Mouse (Mus musculus): Measurements from ENCODE around the gene Actr2. TPM values are rescaled to one million over a fixed set of nuclear protein-coding genes. Genes with fewer than 3 reads are reported as not detected.

Gene Actr2
- polyA plus RNA-seq, 1 experiment from 2014 or later = 166 TPM

DNA sequence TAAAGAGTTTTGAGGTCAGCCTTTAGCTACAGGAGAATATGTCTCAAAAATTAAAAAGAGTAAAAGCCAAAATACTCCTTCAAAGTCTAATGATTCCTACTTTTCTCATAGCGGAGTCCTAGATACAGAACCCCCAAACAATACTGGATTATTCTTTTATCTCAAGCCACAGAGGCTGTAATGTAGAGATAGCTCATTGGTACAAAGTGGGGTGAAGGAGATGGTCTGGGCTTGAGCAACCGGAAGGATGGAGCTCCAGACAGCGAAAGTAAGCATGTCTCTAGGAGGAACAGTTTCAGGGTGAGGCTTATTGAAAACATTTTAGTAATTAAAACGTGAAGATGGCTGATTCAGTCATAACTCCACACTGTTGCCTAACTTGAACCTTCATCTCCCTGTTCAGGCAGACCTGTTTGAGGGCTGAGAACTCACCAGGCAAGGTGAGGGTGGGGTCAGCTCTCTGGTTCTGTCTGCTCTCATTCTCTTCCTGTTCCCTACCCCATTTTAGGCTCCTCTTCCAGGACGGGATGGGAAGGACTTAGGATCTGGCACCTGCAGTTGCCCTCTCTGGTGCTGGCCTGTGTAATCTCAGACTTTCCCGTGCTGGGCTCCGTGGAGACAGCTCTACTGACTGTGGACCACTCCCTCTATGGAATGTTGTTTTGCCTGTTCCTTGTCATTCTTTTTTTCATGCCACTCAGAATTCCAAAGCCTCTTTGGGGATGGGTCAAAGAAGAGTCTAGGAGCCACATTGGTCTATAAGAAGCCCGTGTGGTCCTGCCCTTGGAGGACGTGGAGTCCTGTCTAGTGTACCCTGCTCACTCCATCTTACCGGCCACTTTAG is 14.2 kb upstream of the Actr2 start:
- no peak for ATAC-seq
- no peak overlapping the region for H3K4me3 ChIP-seq (ENCODE audit: low read length)
- H3K27ac ChIP-seq (ENCODE audit: low read depth, low read length) = no peak overlapping the region
- H3K27me3 ChIP-seq (replicated peaks; ENCODE audit: control insufficient read depth, insufficient read depth, low read length) = no peaks in the 10 kb centered on the region
- H3K9ac ChIP-seq (ENCODE audit: low read depth, low read length) = no peak overlapping the region
- WGBS = 76% methylated on average over 10 of the region's 10 CpGs
- H3K4me1 ChIP-seq (ENCODE audit: control insufficient read depth, insufficient read depth, low read depth, low read length) = no peaks in the 10 kb centered on the region
- no peak overlapping the region for H3K4me2 ChIP-seq (ENCODE audit: low read length)
- H3K36me3 ChIP-seq (ENCODE audit: control insufficient read depth, insufficient read depth, low read length) = no peaks in the 10 kb centered on the region
- H3K9me3 ChIP-seq (ENCODE audit: control insufficient read depth, low read length) = no peaks in the 10 kb centered on the region

DNA sequence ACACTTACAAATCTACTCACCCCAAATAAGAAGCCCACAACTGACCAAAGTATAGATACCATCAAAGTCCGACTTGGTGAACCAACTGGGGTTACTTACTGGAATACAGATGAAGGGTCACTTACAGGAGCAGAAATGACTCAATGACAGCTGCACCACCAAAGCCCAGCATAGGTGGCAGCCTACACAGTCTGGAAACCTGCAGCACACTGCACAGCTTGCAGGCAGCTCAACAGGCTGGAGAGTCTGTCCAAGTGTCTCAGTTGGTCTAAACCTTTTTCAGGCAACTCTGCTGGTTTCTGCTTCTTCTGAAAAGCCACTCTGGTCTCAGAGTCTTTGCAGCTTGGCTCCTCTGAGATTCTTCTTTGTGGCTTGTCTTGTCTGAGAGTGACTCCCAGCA is 12.7 kb upstream of the Actr2 start:
- H3K9ac ChIP-seq (ENCODE audit: low read depth, low read length) = no peak overlapping the region
- no peak overlapping the region for H3K4me2 ChIP-seq (ENCODE audit: low read length)
- H3K4me3 ChIP-seq (ENCODE audit: low read length) = no peak overlapping the region
- H3K9me3 ChIP-seq (ENCODE audit: control insufficient read depth, low read length) = no peaks in the 10 kb centered on the region
- 91% methylated on average over 1 of the region's 1 CpGs for WGBS
- ATAC-seq = no peak
- no peaks in the 10 kb centered on the region for H3K36me3 ChIP-seq (ENCODE audit: control insufficient read depth, insufficient read depth, low read length)
- no peaks in the 10 kb centered on the region for H3K4me1 ChIP-seq (ENCODE audit: control insufficient read depth, insufficient read depth, low read depth, low read length)
- H3K27me3 ChIP-seq (replicated peaks; ENCODE audit: control insufficient read depth, insufficient read depth, low read length) = no peaks in the 10 kb centered on the region
- H3K27ac ChIP-seq (ENCODE audit: low read depth, low read length) = no peak overlapping the region

DNA sequence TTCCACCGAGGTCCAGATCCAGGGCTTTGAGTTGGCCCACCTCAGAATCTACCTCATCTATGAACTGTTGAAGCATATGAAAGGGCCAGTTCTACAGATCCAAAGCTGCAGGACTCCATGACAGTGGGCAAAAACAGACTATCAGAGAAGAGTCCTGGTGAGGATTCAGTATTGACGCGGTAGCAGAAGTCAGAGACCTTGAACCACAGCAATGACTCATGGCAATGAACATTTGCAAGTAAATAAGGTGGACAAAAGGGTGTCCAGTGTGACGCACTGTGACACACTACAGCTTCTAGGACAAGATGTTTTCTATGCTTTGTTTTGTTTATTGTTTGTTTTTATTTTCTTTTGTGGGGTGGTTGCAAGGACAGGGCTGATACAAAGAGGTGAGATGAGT is 4.0 kb upstream of the Actr2 start:
- Histone ChIP-seq H3K4me1 (ENCODE audit: control insufficient read depth, insufficient read depth, low read depth, low read length) (peaks cover 6% of the 10 kb centered on the region), H3K9me3 (ENCODE audit: control insufficient read depth, low read length) (no peaks in the 10 kb centered on the region), H3K36me3 (ENCODE audit: control insufficient read depth, insufficient read depth, low read length) (no peaks in the 10 kb centered on the region), H3K27ac (ENCODE audit: low read depth, low read length) (no peak overlapping the region), H3K27me3 (replicated peaks; ENCODE audit: control insufficient read depth, insufficient read depth, low read length) (no peaks in the 10 kb centered on the region), H3K4me3 (ENCODE audit: low read length) (no peak overlapping the region), H3K9ac (ENCODE audit: low read depth, low read length) (no peak overlapping the region), H3K4me2 (ENCODE audit: low read length) (no peak overlapping the region)
- no peak for ATAC-seq
- WGBS = 93% methylated on average over 4 of the region's 4 CpGs

DNA sequence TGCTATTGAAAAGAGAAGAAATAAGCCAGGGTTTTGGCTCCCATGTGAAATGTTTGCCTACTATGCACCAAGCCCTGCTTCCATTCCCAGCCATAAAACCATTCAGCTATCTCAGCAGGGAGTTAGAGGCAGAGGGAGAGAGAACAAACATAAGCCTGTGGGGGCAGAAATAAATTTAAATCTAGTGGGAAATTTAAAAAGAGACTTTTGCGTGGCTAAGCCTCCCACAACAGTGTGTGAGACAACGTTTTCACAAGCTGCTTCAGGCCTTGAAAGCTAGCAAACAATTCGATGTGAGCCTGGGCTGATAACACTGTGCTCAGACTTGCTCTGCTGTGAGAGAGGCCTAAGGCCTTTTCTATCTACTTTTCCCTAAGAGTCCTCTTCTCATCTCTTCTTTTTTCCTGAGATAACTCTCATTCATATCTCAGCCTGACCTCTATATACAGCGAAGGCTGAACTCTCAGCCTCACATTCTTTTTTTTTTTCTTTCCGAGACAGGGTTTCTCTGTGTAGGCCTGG is 3.4 kb upstream of the Actr2 start:
- Histone ChIP-seq H3K27me3 (replicated peaks; ENCODE audit: control insufficient read depth, insufficient read depth, low read length) (no peaks in the 10 kb centered on the region), H3K4me3 (ENCODE audit: low read length) (no peak overlapping the region), H3K4me2 (ENCODE audit: low read length) (no peak overlapping the region), H3K27ac (ENCODE audit: low read depth, low read length) (no peak overlapping the region), H3K9me3 (ENCODE audit: control insufficient read depth, low read length) (no peaks in the 10 kb centered on the region), H3K36me3 (ENCODE audit: control insufficient read depth, insufficient read depth, low read length) (no peaks in the 10 kb centered on the region), H3K4me1 (ENCODE audit: control insufficient read depth, insufficient read depth, low read depth, low read length) (peaks cover 10% of the 10 kb centered on the region), H3K9ac (ENCODE audit: low read depth, low read length) (no peak overlapping the region)
- no peak for ATAC-seq
- 73% methylated on average over 5 of the region's 5 CpGs for WGBS

DNA sequence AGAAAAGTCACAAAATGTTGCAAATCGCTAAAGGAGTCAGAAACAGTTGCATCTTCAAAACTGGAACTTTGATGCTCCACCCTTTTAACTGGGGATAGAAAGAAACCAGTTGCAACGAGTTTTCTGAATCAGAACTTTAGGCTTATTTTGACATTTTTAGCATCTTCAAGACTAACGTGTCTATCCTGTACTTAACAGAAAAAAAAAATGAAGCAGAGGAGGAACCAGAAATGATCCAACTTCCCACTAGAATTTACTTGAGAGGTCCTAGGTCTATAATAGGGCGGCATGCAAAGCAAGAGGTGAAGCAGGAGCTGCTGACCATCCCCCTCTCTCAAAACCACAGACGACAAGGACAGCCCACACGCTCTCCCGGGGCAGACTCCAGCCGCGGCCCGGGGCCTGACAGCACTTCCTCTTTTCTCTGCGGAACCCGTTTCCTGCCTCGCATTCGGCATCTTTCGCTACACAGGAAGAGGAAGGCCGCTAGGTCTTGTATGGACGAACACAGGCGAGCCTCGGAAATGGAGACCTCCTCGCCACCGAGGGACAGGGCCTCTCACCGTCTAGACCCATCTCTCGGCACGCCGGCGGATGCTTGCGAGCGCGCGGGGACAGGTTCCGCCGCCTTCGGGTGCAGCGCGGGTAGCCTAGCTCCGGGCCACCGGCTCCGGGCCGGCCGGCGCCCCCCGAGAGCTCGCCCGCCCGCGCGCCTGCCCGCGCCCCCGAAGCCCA is 540 bp downstream of the Actr2 start:
- H3K4me2 ChIP-seq (ENCODE audit: low read length) = peak overlapping the region; percentile 68
- peak overlapping the region; percentile 92 for H3K9ac ChIP-seq (ENCODE audit: low read depth, low read length)
- peak overlapping the region; percentile 90 for H3K4me3 ChIP-seq (ENCODE audit: low read length)
- ATAC-seq = peak; percentile 84; the same call in 1 of the 2 replicates
- H3K4me1 ChIP-seq (ENCODE audit: control insufficient read depth, insufficient read depth, low read depth, low read length) = peaks cover 16% of the 10 kb centered on the region
- H3K27ac ChIP-seq (ENCODE audit: low read depth, low read length) = peak overlapping the region; percentile 95
- no peaks in the 10 kb centered on the region for H3K36me3 ChIP-seq (ENCODE audit: control insufficient read depth, insufficient read depth, low read length)
- H3K9me3 ChIP-seq (ENCODE audit: control insufficient read depth, low read length) = no peaks in the 10 kb centered on the region
- H3K27me3 ChIP-seq (replicated peaks; ENCODE audit: control insufficient read depth, insufficient read depth, low read length) = no peaks in the 10 kb centered on the region
- WGBS = under 1% methylated on average over 42 of the region's 50 CpGs

DNA sequence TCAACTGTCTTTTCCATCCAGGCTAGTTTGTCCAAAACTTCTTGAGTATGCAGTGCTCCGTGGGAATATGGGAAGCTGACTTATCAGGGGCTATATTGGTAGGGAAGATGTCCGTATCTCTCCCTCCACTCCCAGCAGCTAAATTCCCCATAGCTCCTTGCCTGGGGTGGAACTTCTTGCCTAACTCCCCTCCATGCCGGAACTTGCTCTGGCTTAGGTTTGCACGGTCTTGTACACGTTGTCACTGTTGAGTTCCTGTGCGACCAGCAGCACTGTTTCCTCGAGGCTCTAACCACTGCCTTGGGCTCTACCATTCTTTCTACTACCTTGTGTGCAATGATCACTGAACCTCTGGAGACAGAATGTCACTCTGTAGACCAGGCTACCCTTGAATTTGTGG is 4.6 kb downstream of the Actr2 start:
- H3K4me2 ChIP-seq (ENCODE audit: low read length) = no peak overlapping the region

DNA sequence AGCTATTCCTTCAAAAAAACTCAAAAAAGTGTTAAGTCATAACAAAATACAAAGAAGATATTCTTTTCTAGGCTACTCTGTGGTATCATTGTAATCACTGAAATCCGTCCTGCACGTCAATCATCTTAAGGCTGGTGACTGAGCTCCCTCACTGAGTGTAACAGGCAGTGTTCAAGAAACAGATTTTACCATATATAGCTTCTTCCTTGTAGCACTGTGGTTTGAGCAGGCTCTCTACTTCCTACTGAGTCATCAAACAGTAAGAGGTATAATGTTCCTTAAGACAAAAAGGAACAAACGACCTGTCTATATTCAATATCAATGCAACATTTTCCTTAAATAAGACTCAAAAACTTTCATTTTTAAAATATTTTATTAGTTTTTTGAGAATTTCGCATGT is 5.0 kb downstream of the Actr2 start:
- Histone ChIP-seq H3K9me3 (ENCODE audit: control insufficient read depth, low read length) (no peaks in the 10 kb centered on the region), H3K27ac (ENCODE audit: low read depth, low read length) (no peak overlapping the region), H3K9ac (ENCODE audit: low read depth, low read length) (no peak overlapping the region), H3K27me3 (replicated peaks; ENCODE audit: control insufficient read depth, insufficient read depth, low read length) (no peaks in the 10 kb centered on the region), H3K4me1 (ENCODE audit: control insufficient read depth, insufficient read depth, low read depth, low read length) (peaks cover 13% of the 10 kb centered on the region), H3K4me3 (ENCODE audit: low read length) (no peak overlapping the region), H3K36me3 (ENCODE audit: control insufficient read depth, insufficient read depth, low read length) (no peaks in the 10 kb centered on the region), H3K4me2 (ENCODE audit: low read length) (no peak overlapping the region)
- WGBS = 95% methylated on average over 4 of the region's 4 CpGs
- ATAC-seq = no peak

More for the DNA sequence above, 4.6 kb downstream of the Actr2 start:
- ATAC-seq = no peak
- 94% methylated on average over 7 of the region's 7 CpGs for WGBS
- Histone ChIP-seq H3K9me3 (ENCODE audit: control insufficient read depth, low read length) (no peaks in the 10 kb centered on the region), H3K27ac (ENCODE audit: low read depth, low read length) (no peak overlapping the region), H3K36me3 (ENCODE audit: control insufficient read depth, insufficient read depth, low read length) (no peaks in the 10 kb centered on the region), H3K9ac (ENCODE audit: low read depth, low read length) (no peak overlapping the region), H3K4me1 (ENCODE audit: control insufficient read depth, insufficient read depth, low read depth, low read length) (peaks cover 13% of the 10 kb centered on the region), H3K4me3 (ENCODE audit: low read length) (no peak overlapping the region), H3K27me3 (replicated peaks; ENCODE audit: control insufficient read depth, insufficient read depth, low read length) (no peaks in the 10 kb centered on the region)

DNA sequence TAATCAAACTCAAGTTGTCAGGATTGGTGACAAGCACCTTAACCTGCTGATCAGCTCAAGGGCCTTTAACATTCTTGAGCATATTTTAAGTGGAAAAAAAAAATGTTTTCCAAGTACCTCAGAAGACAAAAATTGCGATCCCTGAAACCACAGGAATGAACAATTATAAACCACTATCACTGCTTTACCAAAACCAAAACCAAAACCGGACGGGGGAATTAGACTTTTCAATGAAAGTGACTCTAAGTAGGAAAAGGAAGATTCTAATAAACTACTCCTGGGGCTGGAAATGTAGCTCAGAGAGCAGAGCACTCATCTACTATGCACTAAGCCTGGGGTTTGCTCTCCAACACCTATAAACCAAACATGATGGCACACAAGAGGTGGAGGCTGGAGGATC is 5.8 kb downstream of the Actr2 start:
- WGBS = 95% methylated on average over 3 of the region's 3 CpGs

DNA sequence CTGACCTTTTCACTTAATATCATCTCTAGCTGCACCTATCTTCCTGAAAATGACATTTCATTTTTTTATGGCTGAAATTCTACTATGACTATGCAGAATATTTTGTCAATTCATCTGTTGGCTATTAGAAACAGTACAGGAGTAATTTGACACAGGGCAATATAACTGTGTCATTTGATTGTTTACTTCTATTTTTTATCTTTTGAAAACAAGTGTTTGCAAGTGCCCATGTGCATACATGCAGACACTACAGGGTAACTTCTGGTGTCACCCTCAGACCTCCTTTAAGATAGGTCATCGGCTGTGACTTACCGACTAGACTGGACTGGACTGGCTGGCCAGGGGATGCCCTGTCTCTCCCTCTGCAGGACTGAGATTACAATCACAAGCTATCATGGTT is 8.8 kb downstream of the Actr2 start:
- Histone ChIP-seq H3K4me3 (ENCODE audit: low read length) (no peak overlapping the region), H3K4me1 (ENCODE audit: control insufficient read depth, insufficient read depth, low read depth, low read length) (no peaks in the 10 kb centered on the region; the same call in 1 of the 2 replicates), H3K9me3 (ENCODE audit: control insufficient read depth, low read length) (no peaks in the 10 kb centered on the region), H3K27me3 (replicated peaks; ENCODE audit: control insufficient read depth, insufficient read depth, low read length) (no peaks in the 10 kb centered on the region), H3K36me3 (ENCODE audit: control insufficient read depth, insufficient read depth, low read length) (0 out of 2 replicates have a peak, but pooled peaks cover 2% of the 10 kb centered on the region), H3K27ac (ENCODE audit: low read depth, low read length) (no peak overlapping the region), H3K9ac (ENCODE audit: low read depth, low read length) (no peak overlapping the region), H3K4me2 (ENCODE audit: low read length) (no peak overlapping the region)
- no peak for ATAC-seq
- WGBS = 100% methylated on average over 2 of the region's 2 CpGs

More for the DNA sequence above, 5.8 kb downstream of the Actr2 start:
- Histone ChIP-seq H3K9ac (ENCODE audit: low read depth, low read length) (no peak overlapping the region), H3K27ac (ENCODE audit: low read depth, low read length) (no peak overlapping the region), H3K27me3 (replicated peaks; ENCODE audit: control insufficient read depth, insufficient read depth, low read length) (no peaks in the 10 kb centered on the region), H3K36me3 (ENCODE audit: control insufficient read depth, insufficient read depth, low read length) (no peaks in the 10 kb centered on the region), H3K4me1 (ENCODE audit: control insufficient read depth, insufficient read depth, low read depth, low read length) (peaks cover 13% of the 10 kb centered on the region), H3K4me2 (ENCODE audit: low read length) (no peak overlapping the region), H3K4me3 (ENCODE audit: low read length) (no peak overlapping the region), H3K9me3 (ENCODE audit: control insufficient read depth, low read length) (no peaks in the 10 kb centered on the region)
- no peak for ATAC-seq
